Mouse (Mus musculus) kidney, embryonic 14.5 days (tissue): ENCODE results near the gene Nucb2. TPM values are rescaled to one million over a fixed set of nuclear protein-coding genes. Genes with fewer than 3 reads are reported as not detected.
A peak's percentile ranks its signal among the peaks of the same experiment; 100 is the strongest.

Source experiments
- ATAC-seq: fragments of 200-750 bp; cut with Nextera tagmentation; 2 replicates; pipeline ENCODE4 v1.8.0; 2017; ENCODE audit warnings: moderate number of reproducible peaks, mild to moderate bottlenecking, moderate TSS enrichment, moderate library complexity; ENCODE audit not compliant: low FRiP score, low TSS enrichment
- H3K27ac ChIP-seq: fragments of 300-500 bp; sonication (generic); 2 replicates; pipeline ENCODE4 v1.5.1; 2014; ENCODE audit warnings: low read depth, mild to moderate bottlenecking, low read length, moderate library complexity, mixed read lengths
- H3K27me3 ChIP-seq: fragments of 300-500 bp; sonication (generic); 2 replicates; pipeline ENCODE4 v1.6.1; 2014; ENCODE audit warnings: mild to moderate bottlenecking, low read length; ENCODE audit not compliant: control insufficient read depth, insufficient read depth
- H3K36me3 ChIP-seq: fragments of 300-500 bp; sonication (generic); 2 replicates; pipeline ENCODE4 v1.6.1; 2014; ENCODE audit warnings: low read length, mixed read lengths; ENCODE audit not compliant: control insufficient read depth, insufficient read depth
- H3K4me1 ChIP-seq: fragments of 300-500 bp; sonication (generic); 2 replicates; pipeline ENCODE4 v1.6.1; 2014; ENCODE audit warnings: low read length, mixed read lengths; ENCODE audit not compliant: control insufficient read depth, insufficient read depth
- H3K4me2 ChIP-seq: fragments of 300-500 bp; sonication (generic); replicated peaks from 2 replicates; pipeline ENCODE4 v1.6.1; 2014; ENCODE audit warnings: low read depth, mild to moderate bottlenecking, low read length
- H3K4me3 ChIP-seq: fragments of 300-500 bp; sonication (generic); 2 replicates; pipeline ENCODE4 v1.5.1; 2014; ENCODE audit warnings: mild to moderate bottlenecking, low read length
- H3K9ac ChIP-seq: fragments of 300-500 bp; sonication (generic); 2 replicates; pipeline ENCODE4 v1.6.1; 2014; ENCODE audit warnings: low read depth, mild to moderate bottlenecking, low read length, moderate library complexity
- H3K9me3 ChIP-seq: fragments of 300-500 bp; sonication (generic); 2 replicates; pipeline ENCODE4 v1.6.1; 2016; ENCODE audit warnings: low read length; ENCODE audit not compliant: control insufficient read depth
- WGBS: fragments of 180-500 bp; shearing (Covaris S2); extraction: QIAGEN DNeasy Blood & Tissue Kit; methylation state at CpG from one replicate; pipeline ENCODE4 v1.1.7; 2014; 5-methylcytosine and 5-hydroxymethylcytosine counted together
- polyA plus RNA-seq: library from polyadenylated mRNA; unstranded; fragments of >200 nt; fragmentation: Nextera tagmentation; extraction: Ambion mirVana; gene quantifications from 2 replicates; pipeline ENCODE4 v1.2.1, GENCODE M21; 2014

Gene Nucb2
- 17.5 and 19.2 TPM in 2 replicates for polyA plus RNA-seq

DNA sequence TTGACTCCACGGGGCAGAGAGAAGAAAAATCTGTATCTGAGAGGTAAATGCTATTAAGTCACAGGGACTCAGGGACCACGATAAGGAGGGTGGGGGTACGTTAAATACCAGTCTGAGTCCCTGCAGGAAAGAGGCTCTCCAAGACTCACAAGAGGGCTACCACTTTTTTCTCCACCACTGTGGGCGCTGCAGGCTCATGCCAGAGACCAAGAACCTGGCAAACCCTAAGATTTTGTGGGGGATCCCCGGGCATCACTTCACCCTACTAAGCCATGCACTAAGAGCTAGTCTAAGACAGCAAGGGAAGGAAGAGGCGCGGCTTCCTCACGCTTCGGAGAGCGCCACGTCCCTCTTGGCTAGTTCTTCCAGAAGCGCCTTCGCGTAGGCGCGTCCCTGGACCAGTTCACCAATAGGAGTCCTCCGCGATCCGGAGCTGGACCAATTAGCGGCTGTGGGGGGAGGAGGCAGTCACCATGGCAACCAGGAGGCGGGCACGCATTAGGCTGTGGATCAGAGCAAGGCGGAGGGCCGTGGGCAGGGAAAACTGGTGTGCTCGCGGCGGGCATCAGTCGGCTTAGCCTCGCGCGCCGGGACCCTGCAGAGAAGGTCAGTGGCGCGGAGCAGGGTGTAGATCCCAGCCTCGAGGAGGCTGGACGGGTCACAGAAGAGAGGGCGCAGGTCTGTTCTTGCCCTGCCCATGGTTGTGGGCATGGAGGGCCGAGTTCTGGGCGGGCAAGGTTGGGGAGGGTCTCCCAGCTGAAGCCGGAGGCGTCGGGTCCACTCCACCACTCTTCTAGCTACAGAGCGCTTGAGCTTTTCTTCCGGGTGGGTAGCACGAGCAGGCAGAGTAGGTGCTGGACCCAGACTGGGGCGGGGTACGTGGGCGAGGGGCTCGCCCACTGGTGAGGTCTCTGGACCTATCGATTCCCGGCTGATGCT is at the start of gene Nucb2:
Gene Nucb2, plus strand, starts transcription at position 491 of the 939 bp plus-strand sequence.
- H3K9me3 ChIP-seq: no peaks in the 10 kb centered on the region
- H3K4me3 ChIP-seq: peak within 1 kb of the TSS; percentile 80
- peak; percentile 100 for ATAC-seq
- H3K36me3 ChIP-seq: no peaks in the 10 kb centered on the region
- no peak within 1 kb of the TSS for H3K27ac ChIP-seq
- peak within 1 kb of the TSS; percentile 91 for H3K4me2 ChIP-seq
- H3K4me1 ChIP-seq: peaks cover 4% of the 10 kb centered on the region; the same call in 1 of the 2 replicates
- peak within 1 kb of the TSS; percentile 76 for H3K9ac ChIP-seq
- WGBS: under 1% methylated on average over 51 of the region's 51 CpGs
- no peaks in the 10 kb centered on the region for H3K27me3 ChIP-seq

GRCm38 (mm10) chr7:116456964-116457363 is 47.2 kb upstream of the Nucb2 start:
- Histone ChIP-seq H3K4me1 (no peaks in the 10 kb centered on the region), H3K27ac (no peak overlapping the region), H3K4me3 (no peak overlapping the region), H3K27me3 (no peaks in the 10 kb centered on the region), H3K4me2 (no peak overlapping the region), H3K36me3 (no peaks in the 10 kb centered on the region), H3K9ac (no peak overlapping the region), H3K9me3 (no peaks in the 10 kb centered on the region)
- no peak for ATAC-seq
- WGBS: 64% methylated on average over 4 of the region's 4 CpGs

GRCm38 (mm10) chr7:116457391-116457790 is 46.8 kb upstream of the Nucb2 start:
- 81% methylated on average over 6 of the region's 6 CpGs for WGBS
- ATAC-seq: no peak
- H3K27me3 ChIP-seq: no peaks in the 10 kb centered on the region
- H3K27ac ChIP-seq: no peak overlapping the region
- no peak overlapping the region for H3K4me3 ChIP-seq
- H3K9me3 ChIP-seq: no peaks in the 10 kb centered on the region
- H3K9ac ChIP-seq: no peak overlapping the region
- H3K4me2 ChIP-seq: no peak overlapping the region
- no peaks in the 10 kb centered on the region for H3K4me1 ChIP-seq
- no peaks in the 10 kb centered on the region for H3K36me3 ChIP-seq

GRCm38 (mm10) chr7:116458985-116459441 is 45.2 kb upstream of the Nucb2 start:
- no peak overlapping the region for H3K27ac ChIP-seq
- H3K4me3 ChIP-seq: no peak overlapping the region
- H3K4me1 ChIP-seq: no peaks in the 10 kb centered on the region
- H3K27me3 ChIP-seq: no peaks in the 10 kb centered on the region
- no peak overlapping the region for H3K9ac ChIP-seq
- no peaks in the 10 kb centered on the region for H3K36me3 ChIP-seq
- H3K9me3 ChIP-seq: no peaks in the 10 kb centered on the region
- no peak for ATAC-seq
- WGBS: 30% methylated on average over 3 of the region's 3 CpGs
- no peak overlapping the region for H3K4me2 ChIP-seq

GRCm38 (mm10) chr7:116462114-116462513 is 42.1 kb upstream of the Nucb2 start:
- no peaks in the 10 kb centered on the region for H3K4me1 ChIP-seq
- H3K27me3 ChIP-seq: no peaks in the 10 kb centered on the region
- H3K9ac ChIP-seq: no peak overlapping the region
- WGBS: 62% methylated on average over 8 of the region's 8 CpGs
- H3K36me3 ChIP-seq: no peaks in the 10 kb centered on the region
- no peak overlapping the region for H3K27ac ChIP-seq
- no peaks in the 10 kb centered on the region for H3K9me3 ChIP-seq
- H3K4me2 ChIP-seq: no peak overlapping the region
- ATAC-seq: no peak
- H3K4me3 ChIP-seq: no peak overlapping the region

DNA sequence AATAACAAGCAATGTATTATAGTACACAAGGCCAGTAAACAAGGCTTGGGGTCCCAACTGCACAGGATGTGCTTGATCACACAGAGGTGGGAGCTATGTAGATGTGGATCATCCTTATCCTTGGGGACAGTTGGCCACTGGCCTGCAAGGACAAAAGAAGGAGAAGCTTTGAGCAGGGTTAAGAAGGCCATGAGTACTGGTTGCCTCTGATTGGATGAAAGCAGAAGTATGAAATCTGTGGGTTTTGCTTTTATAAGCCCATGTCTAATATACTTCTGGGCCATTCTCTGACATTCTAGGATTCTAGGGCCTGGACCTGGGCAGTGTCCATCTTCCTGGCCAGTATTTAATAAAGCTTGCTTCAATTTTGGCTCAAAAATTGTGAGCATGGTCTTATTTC is 28.3 kb upstream of the Nucb2 start:
- H3K9me3 ChIP-seq: no peaks in the 10 kb centered on the region
- H3K4me1 ChIP-seq: no peaks in the 10 kb centered on the region
- H3K4me2 ChIP-seq: no peak overlapping the region
- ATAC-seq: no peak
- H3K4me3 ChIP-seq: no peak overlapping the region
- no peak overlapping the region for H3K27ac ChIP-seq
- no peak overlapping the region for H3K9ac ChIP-seq
- no peaks in the 10 kb centered on the region for H3K27me3 ChIP-seq
- no peaks in the 10 kb centered on the region for H3K36me3 ChIP-seq

- no peak overlapping the region for H3K9ac ChIP-seq
- no peaks in the 10 kb centered on the region for H3K9me3 ChIP-seq
- no peak overlapping the region for H3K4me3 ChIP-seq
- no peaks in the 10 kb centered on the region for H3K27me3 ChIP-seq
- WGBS: 70% methylated on average over 5 of the region's 5 CpGs
- no peak overlapping the region for H3K4me2 ChIP-seq
- no peak for ATAC-seq
- no peak overlapping the region for H3K27ac ChIP-seq
- H3K4me1 ChIP-seq: no peaks in the 10 kb centered on the region
- H3K36me3 ChIP-seq: no peaks in the 10 kb centered on the region
Observed at GRCm38 (mm10) chr7:116476264-116476663, 27.9 kb upstream of the Nucb2 start.

GRCm38 (mm10) chr7:116483106-116483505 is 21.1 kb upstream of the Nucb2 start:
- 47% methylated on average over 1 of the region's 1 CpGs for WGBS
- ATAC-seq: no peak

GRCm38 (mm10) chr7:116483782-116484181 is 20.4 kb upstream of the Nucb2 start:
- ATAC-seq: no peak
- H3K36me3 ChIP-seq: no peaks in the 10 kb centered on the region
- no peaks in the 10 kb centered on the region for H3K27me3 ChIP-seq
- no peak overlapping the region for H3K4me2 ChIP-seq
- H3K9ac ChIP-seq: no peak overlapping the region
- H3K27ac ChIP-seq: no peak overlapping the region
- H3K9me3 ChIP-seq: no peaks in the 10 kb centered on the region
- H3K4me3 ChIP-seq: no peak overlapping the region
- 83% methylated on average over 5 of the region's 5 CpGs for WGBS
- no peaks in the 10 kb centered on the region for H3K4me1 ChIP-seq

More at GRCm38 (mm10) chr7:116483106-116483505, 21.1 kb upstream of the Nucb2 start:
- H3K9ac ChIP-seq: no peak overlapping the region
- H3K4me1 ChIP-seq: no peaks in the 10 kb centered on the region
- no peak overlapping the region for H3K27ac ChIP-seq
- no peaks in the 10 kb centered on the region for H3K27me3 ChIP-seq
- H3K9me3 ChIP-seq: no peaks in the 10 kb centered on the region
- no peaks in the 10 kb centered on the region for H3K36me3 ChIP-seq
- H3K4me2 ChIP-seq: no peak overlapping the region
- H3K4me3 ChIP-seq: no peak overlapping the region
